Mouse (Mus musculus): Measurements from ENCODE around the gene Olfr1176. TPM values are rescaled to one million over a fixed set of nuclear protein-coding genes. Genes with fewer than 3 reads are reported as not detected.

Olfr1176 gene
- total RNA-seq (2015) (not detected in 2 replicates), total RNA-seq (2017) (not detected in 2 replicates)

DNA sequence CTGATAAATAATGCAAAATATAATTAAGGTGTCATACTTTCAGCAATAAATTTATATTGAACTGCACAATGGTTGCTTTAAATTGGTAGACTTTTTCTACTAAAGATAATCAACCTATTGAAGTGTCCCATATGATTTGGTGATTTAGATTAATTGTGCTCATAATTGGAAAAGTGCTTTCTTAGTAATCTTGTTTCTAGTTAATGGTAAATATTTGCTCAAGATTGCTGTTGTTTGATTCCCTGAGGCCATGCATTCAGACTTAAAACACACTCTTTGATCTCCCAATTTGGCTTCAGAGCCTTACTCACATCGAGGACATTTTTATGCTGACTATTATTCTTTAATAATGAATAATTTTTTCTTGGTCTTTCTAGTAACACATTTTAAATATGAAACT, at the start of gene Olfr1176:
Olfr1176 (plus strand) TSS at position 301 of the 400 bp plus-strand sequence.
- no peak for ATAC-seq (replicated peaks; ENCODE audit: poor library complexity)

DNA sequence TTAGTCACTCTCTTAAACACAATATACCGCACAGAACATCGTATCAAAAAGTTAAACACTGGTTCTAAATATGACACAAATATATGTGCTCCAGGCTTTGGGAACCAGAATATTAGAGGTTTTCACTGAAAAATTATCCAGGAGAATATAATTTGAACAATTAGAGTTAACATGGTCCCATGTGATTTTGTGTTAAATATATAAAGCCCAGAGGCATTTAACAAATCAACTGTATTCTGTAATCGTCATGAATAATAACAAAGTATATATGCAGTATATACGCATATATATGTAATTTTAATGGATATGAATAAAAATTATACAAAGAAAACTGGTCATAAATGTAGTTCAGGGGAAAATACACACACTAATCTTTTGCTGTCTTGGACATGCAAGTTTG, 21.5 kb upstream of the Olfr1176 start, which contains the start of gene Olfr1174-ps:
Olfr1174-ps (minus strand) TSS at position 101 of the 400 bp plus-strand sequence.
- no peak for ATAC-seq (replicated peaks; ENCODE audit: poor library complexity)

DNA sequence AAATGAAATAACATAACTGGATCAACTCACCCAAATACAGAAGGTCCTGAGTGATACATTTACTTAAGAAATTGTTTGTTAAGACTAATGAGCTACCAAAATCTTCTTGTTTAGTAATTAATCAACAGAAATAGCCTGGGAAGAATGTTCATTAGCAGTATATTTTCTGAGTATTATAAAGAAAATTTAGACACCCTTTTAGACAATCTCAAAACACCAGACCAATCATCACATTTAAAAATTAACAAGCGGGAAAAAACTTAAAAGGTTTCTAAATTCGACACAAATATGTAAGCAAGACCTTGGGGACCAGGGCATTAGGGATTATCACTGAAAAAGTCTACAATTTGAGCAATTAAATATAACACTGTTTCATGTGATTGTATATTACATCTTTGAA, 9.4 kb upstream of the Olfr1176 start, which contains the start of gene Olfr1175-ps:
Olfr1175-ps (minus strand) TSS at position 101 of the 400 bp plus-strand sequence.
- no peak for ATAC-seq (replicated peaks; ENCODE audit: poor library complexity)

DNA sequence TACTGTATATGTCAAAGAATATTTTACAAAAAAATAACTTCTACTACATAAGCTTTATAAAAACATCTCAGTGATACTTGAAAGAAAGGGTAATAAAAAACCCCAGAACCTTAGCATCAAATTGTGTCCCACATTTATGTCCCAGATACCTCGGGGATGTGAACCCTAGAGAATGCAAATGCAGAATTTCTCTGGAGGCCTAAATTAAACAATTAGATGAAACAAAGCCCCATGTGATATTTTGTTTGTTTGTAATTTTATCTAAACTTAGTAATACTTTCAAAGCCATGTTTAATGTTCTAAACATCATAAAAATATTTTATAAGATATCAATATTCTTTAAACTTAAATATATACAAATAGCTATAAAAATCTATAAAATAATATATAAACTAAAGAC, 9.9 kb downstream of the Olfr1176 start, which contains the start of gene Olfr1177-ps:
Olfr1177-ps (minus strand) TSS at position 101 of the 400 bp plus-strand sequence.
- no peak for ATAC-seq (replicated peaks; ENCODE audit: poor library complexity)

DNA sequence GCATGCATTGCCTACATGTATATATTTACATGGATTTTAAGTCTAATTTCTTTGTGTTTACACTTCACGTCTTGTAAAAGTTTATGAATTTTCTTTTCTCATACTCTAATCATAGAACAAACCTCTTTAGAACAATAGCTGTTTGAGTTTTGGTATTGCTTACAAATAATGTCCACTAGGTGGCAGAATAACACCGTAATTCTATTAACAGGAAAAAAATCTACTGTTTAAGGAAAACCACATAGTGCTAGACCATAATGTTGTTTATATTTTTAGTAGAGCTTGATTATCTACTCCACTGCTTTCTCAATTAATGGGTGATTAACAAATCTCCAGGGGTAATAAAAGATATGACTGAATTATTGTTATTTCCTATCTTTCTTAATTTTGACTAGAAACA, 19.8 kb downstream of the Olfr1176 start:
- peak; percentile 65 for ATAC-seq (replicated peaks; ENCODE audit: poor library complexity)

DNA sequence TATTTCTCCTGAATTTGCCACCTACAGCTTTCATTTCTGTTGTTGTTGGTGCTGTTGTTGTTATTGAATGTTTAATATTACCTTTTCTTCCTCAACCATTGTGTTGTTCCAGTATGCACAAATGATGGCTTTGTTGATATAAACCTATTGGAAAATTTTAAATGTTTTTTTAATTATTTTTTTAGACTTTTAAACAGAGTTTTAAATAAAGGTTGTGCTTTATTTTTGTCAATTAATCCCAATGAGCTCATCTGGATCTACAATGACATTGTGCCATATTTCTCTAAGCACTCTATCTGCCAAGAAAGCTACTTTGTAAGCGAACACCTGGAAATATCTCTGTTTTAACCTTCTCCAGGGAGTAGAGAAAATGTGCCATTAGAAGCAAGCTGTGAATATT, 50.2 kb downstream of the Olfr1176 start, which contains the start of gene Olfr1178:
Olfr1178 (plus strand) TSS at position 301 of the 400 bp plus-strand sequence.
- ATAC-seq (replicated peaks; ENCODE audit: poor library complexity) = no peak

Other genes with a start within 250 kb of the Olfr1176 start
- gene Olfr1164, start 242.8 kb upstream of the Olfr1176 start, total RNA-seq (2015) = not detected in 2 replicates
- not detected in 2 replicates for gene Olfr1164, start 242.8 kb upstream of the Olfr1176 start, total RNA-seq (2017)
- gene Olfr1166, start 208.4 kb upstream of the Olfr1176 start, total RNA-seq (2015) = not detected in 2 replicates
- gene Olfr1166, start 208.4 kb upstream of the Olfr1176 start, total RNA-seq (2017) = not detected in 2 replicates
- not detected in 2 replicates for gene Olfr1167, start 181.5 kb upstream of the Olfr1176 start, total RNA-seq (2015)
- gene Olfr1167, start 181.5 kb upstream of the Olfr1176 start, total RNA-seq (2017) = not detected in 2 replicates
- not detected in 2 replicates for gene Olfr1168, start 154.8 kb upstream of the Olfr1176 start, total RNA-seq (2015)
- gene Olfr1168, start 154.8 kb upstream of the Olfr1176 start, total RNA-seq (2017) = not detected in 2 replicates
- not detected in 2 replicates for gene Olfr1170, start 108.4 kb upstream of the Olfr1176 start, total RNA-seq (2015)
- gene Olfr1170, start 108.4 kb upstream of the Olfr1176 start, total RNA-seq (2017) = not detected in 2 replicates
- not detected in 2 replicates for gene Olfr1173, start 56.8 kb upstream of the Olfr1176 start, total RNA-seq (2015)
- gene Olfr1173, start 56.8 kb upstream of the Olfr1176 start, total RNA-seq (2017) = not detected in 2 replicates
- not detected in 2 replicates for gene Olfr1174-ps, start 21.6 kb upstream of the Olfr1176 start, total RNA-seq (2015)
- not detected in 2 replicates for gene Olfr1174-ps, start 21.6 kb upstream of the Olfr1176 start, total RNA-seq (2017)
- not detected in 2 replicates for gene Olfr1175-ps, start 9.5 kb upstream of the Olfr1176 start, total RNA-seq (2015)
- gene Olfr1175-ps, start 9.5 kb upstream of the Olfr1176 start, total RNA-seq (2017) = not detected in 2 replicates
- gene Olfr1177-ps, start 9.8 kb downstream of the Olfr1176 start, total RNA-seq (2015) = not detected in 2 replicates
- not detected in 2 replicates for gene Olfr1177-ps, start 9.8 kb downstream of the Olfr1176 start, total RNA-seq (2017)
- gene Olfr1178, start 50.3 kb downstream of the Olfr1176 start, total RNA-seq (2015) = not detected in 2 replicates
- gene Olfr1178, start 50.3 kb downstream of the Olfr1176 start, total RNA-seq (2017) = not detected in 2 replicates
- not detected in 2 replicates for gene Olfr1179, start 69.7 kb downstream of the Olfr1176 start, total RNA-seq (2015)
- gene Olfr1179, start 69.7 kb downstream of the Olfr1176 start, total RNA-seq (2017) = not detected in 2 replicates
- not detected in 2 replicates for gene Olfr1180, start 82.4 kb downstream of the Olfr1176 start, total RNA-seq (2015)
- not detected in 2 replicates for gene Olfr1180, start 82.4 kb downstream of the Olfr1176 start, total RNA-seq (2017)
- not detected in 2 replicates for gene Olfr1181, start 89.5 kb downstream of the Olfr1176 start, total RNA-seq (2015)
- not detected in 2 replicates for gene Olfr1181, start 89.5 kb downstream of the Olfr1176 start, total RNA-seq (2017)
- not detected in 2 replicates for gene Gm13757, start 112.4 kb downstream of the Olfr1176 start, total RNA-seq (2015)
- gene Gm13757, start 112.4 kb downstream of the Olfr1176 start, total RNA-seq (2017) = not detected in 2 replicates
- not detected in 2 replicates for gene Olfr1183, start 118.1 kb downstream of the Olfr1176 start, total RNA-seq (2015)
- gene Olfr1183, start 118.1 kb downstream of the Olfr1176 start, total RNA-seq (2017) = not detected in 2 replicates
- not detected in 2 replicates for gene Olfr1184, start 146.9 kb downstream of the Olfr1176 start, total RNA-seq (2015)
- gene Olfr1184, start 146.9 kb downstream of the Olfr1176 start, total RNA-seq (2017) = not detected in 2 replicates
- gene Olfr1185-ps1, start 156.6 kb downstream of the Olfr1176 start, total RNA-seq (2015) = not detected in 2 replicates
- gene Olfr1185-ps1, start 156.6 kb downstream of the Olfr1176 start, total RNA-seq (2017) = not detected in 2 replicates
- gene Olfr1186, start 181.8 kb downstream of the Olfr1176 start, total RNA-seq (2015) = not detected in 2 replicates
- not detected in 2 replicates for gene Olfr1186, start 181.8 kb downstream of the Olfr1176 start, total RNA-seq (2017)
- gene Olfr1188, start 220.2 kb downstream of the Olfr1176 start, total RNA-seq (2015) = not detected in 2 replicates
- gene Olfr1188, start 220.2 kb downstream of the Olfr1176 start, total RNA-seq (2017) = not detected in 2 replicates
- not detected in 2 replicates for gene Olfr1189, start 249.7 kb downstream of the Olfr1176 start, total RNA-seq (2015)
- not detected in 2 replicates for gene Olfr1189, start 249.7 kb downstream of the Olfr1176 start, total RNA-seq (2017)